Mouse (Mus musculus) thymus, adult 2 months (tissue): ENCODE data around the gene Brd3. TPM values are rescaled to one million over a fixed set of nuclear protein-coding genes. Genes with fewer than 3 reads are reported as not detected.
A peak's percentile ranks its signal among the peaks of the same experiment; 100 is the strongest.
"Not testable (repeated sequence)": the region's sequence is repeated elsewhere in the genome, so short reads cannot be mapped to it uniquely, and the experiment has no call there.

Source experiments
- DNase-seq: peaks from one replicate; pipeline ENCODE4 v3.0.0; 2021
- H3K27ac ChIP-seq: fragments of 200-500 bp; 2 replicates; pipeline ENCODE4 v1.5.1; 2012; ENCODE audit warnings: low read length, control low read depth; ENCODE audit not compliant: control insufficient read depth, insufficient read depth
- H3K27me3 ChIP-seq: fragments of 200-500 bp; 2 replicates; pipeline ENCODE4 v1.6.1; 2012; ENCODE audit warnings: mild to moderate bottlenecking, low read length, moderate library complexity, mixed read lengths; ENCODE audit not compliant: control insufficient read depth, insufficient read depth
- H3K36me3 ChIP-seq: fragments of 200-500 bp; 2 replicates; pipeline ENCODE4 v1.6.1; 2012; ENCODE audit warnings: mild to moderate bottlenecking, low read length, moderate library complexity; ENCODE audit not compliant: control insufficient read depth, insufficient read depth
- H3K4me1 ChIP-seq: fragments of 200-500 bp; replicated peaks from 2 replicates; pipeline ENCODE4 v1.6.1; 2012; ENCODE audit warnings: low read length; ENCODE audit not compliant: control insufficient read depth, insufficient read depth
- H3K4me3 ChIP-seq: fragments of 200-500 bp; 2 replicates; pipeline ENCODE4 v1.5.1; 2012; ENCODE audit warnings: mild to moderate bottlenecking, low read length, control low read depth, moderate library complexity; ENCODE audit not compliant: control insufficient read depth, insufficient read depth
- CTCF ChIP-seq: fragments of 200-500 bp; IDR thresholded peaks from 2 replicates; pipeline ENCODE4 v1.5.1; 2012; ENCODE audit warnings: mild to moderate bottlenecking, control low read depth, low read length, moderate library complexity, borderline replicate concordance; ENCODE audit not compliant: control insufficient read depth, poor library complexity, insufficient read depth; ENCODE audit errors: extremely low read depth
- POLR2A ChIP-seq: fragments of 200-500 bp; IDR thresholded peaks from 2 replicates; pipeline ENCODE4 v1.6.1; 2012; ENCODE audit warnings: mild to moderate bottlenecking, low read length, control low read depth, moderate library complexity; ENCODE audit not compliant: control insufficient read depth, poor library complexity, insufficient read depth; ENCODE audit errors: extremely low read depth
- WGBS: fragments of 180-500 bp; shearing (Covaris S2); methylation state at CpG from one replicate; pipeline ENCODE4 v1.1.7; 2018; 5-methylcytosine and 5-hydroxymethylcytosine counted together
- polyA plus RNA-seq: library from polyadenylated mRNA; depleted of rRNA; stranded (reverse); fragments of >200 nt; gene quantifications from 2 replicates; pipeline ENCODE4 v1.2.3, GENCODE M21; 2012

The Brd3 gene
- polyA plus RNA-seq, 1 experiment, result 53.5 TPM

DNA sequence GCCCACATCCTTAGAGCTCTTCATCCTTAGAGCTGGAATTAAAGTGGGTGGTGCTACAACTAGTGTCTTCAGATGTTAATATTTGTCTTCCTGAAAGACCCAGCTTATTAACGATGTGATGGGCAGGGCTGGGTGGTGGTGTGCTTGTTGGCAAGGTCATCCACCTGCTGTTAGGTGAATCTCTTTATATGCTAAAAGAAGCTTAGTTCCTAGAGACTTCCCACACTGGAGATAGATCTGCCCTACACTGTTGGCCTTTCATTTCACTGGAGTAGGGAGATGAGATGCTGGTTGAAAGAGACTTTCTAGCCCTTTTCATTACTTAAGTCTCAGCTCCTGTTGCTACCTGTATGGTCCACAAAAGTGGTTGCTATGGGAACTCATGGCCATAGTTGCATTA lies 8.8 kb upstream of the Brd3 start:
- H3K27me3 ChIP-seq, result no peaks in the 10 kb centered on the region
- no peak for TF ChIP-seq POLR2A
- no peak for TF ChIP-seq CTCF
- peaks cover 19% of the 10 kb centered on the region for H3K36me3 ChIP-seq
- no peak overlapping the region for H3K27ac ChIP-seq
- no peak overlapping the region for H3K4me3 ChIP-seq
- 9% methylated on average over 1 of the region's 1 CpGs for WGBS
- peaks cover 16% of the 10 kb centered on the region for H3K4me1 ChIP-seq
- DNase-seq, result no peak

DNA sequence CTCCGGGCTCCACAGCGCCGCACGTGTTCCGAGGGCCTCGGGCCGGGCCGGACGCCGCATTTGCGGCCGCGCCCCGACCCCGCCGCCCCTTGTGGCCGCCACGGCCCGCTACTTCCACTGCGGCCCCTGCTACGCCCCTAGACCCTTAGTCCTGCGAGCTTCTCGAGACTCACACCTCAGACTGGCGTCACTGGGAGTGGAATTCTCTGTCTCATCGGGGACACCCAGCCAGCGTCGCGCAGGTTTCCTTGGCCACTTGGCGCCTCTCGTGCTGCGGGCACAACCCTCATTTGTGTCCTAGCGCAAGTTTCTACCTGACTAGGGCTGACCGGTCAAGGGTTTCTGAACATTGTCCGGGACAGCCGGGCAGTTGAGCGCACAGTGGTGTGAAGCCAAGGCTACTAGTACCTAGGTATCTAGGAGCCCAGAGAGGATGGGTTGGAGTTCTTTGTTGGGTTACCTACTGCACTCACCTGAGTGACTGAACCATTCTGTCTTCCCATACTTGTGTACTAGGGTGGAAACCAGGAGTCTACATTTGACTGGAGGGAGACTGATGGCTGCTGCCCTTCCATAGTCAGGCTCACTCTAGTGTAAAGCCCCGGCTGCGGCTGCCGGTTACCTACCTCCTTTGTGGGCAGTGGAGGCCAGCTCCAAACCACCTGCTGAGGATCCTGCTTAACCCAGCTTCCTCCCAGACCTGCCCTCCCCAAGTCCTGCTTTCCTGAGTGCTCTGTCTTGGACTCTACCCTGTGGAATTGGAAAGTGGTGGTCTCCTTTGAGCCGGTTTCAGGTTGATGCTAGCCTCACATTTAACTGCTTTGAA lies 8.1 kb upstream of the Brd3 start:
- 1% methylated on average over 40 of the region's 40 CpGs for WGBS
- Histone ChIP-seq H3K27ac (no peak overlapping the region), H3K4me3 (peak overlapping the region; percentile 91)

GRCm38 (mm10) chr2:27514639-27515328 lies 7.3 kb upstream of the Brd3 start, which contains the start of gene Wdr5:
Gene Wdr5, plus strand, starts transcription at chr2:27515157.
- under 1% methylated on average over 57 of the region's 57 CpGs for WGBS
- DNase-seq, result peak; percentile 98
- TF ChIP-seq POLR2A, result peak; percentile 45; the same call in 1 of the 2 replicates
- no peak for TF ChIP-seq CTCF
- H3K4me3 ChIP-seq, result peak within 1 kb of the TSS; percentile 91
- no peaks in the 10 kb centered on the region for H3K27me3 ChIP-seq
- peaks cover 16% of the 10 kb centered on the region for H3K4me1 ChIP-seq
- H3K27ac ChIP-seq, result peak within 1 kb of the TSS; percentile 73
- peaks cover 6% of the 10 kb centered on the region; the same call in 1 of the 2 replicates for H3K36me3 ChIP-seq

More for the DNA sequence above, 8.1 kb upstream of the Brd3 start:
- peak; percentile 6 for DNase-seq
- no peak for TF ChIP-seq POLR2A
- no peaks in the 10 kb centered on the region for H3K27me3 ChIP-seq
- peaks cover 16% of the 10 kb centered on the region for H3K4me1 ChIP-seq
- peaks cover 12% of the 10 kb centered on the region for H3K36me3 ChIP-seq

- H3K27me3 ChIP-seq, result no peaks in the 10 kb centered on the region
Observed at GRCm38 (mm10) chr2:27513861-27514260, 6.4 kb upstream of the Brd3 start.

GRCm38 (mm10) chr2:27512909-27513308 lies 5.4 kb upstream of the Brd3 start:
- no peaks in the 10 kb centered on the region for H3K27me3 ChIP-seq
- H3K4me1 ChIP-seq, result peaks cover 16% of the 10 kb centered on the region
- 82% methylated on average over 3 of the region's 3 CpGs for WGBS
- H3K4me3 ChIP-seq, result no peak overlapping the region
- no peak for DNase-seq
- no peaks in the 10 kb centered on the region for H3K36me3 ChIP-seq
- no peak for TF ChIP-seq POLR2A
- no peak for TF ChIP-seq CTCF
- H3K27ac ChIP-seq, result no peak overlapping the region

More at GRCm38 (mm10) chr2:27513861-27514260, 6.4 kb upstream of the Brd3 start:
- WGBS, result 70% methylated on average over 5 of the region's 5 CpGs
- H3K4me1 ChIP-seq, result peaks cover 16% of the 10 kb centered on the region
- TF ChIP-seq POLR2A (no peak), CTCF (no peak)
- H3K27ac ChIP-seq, result no peak overlapping the region
- DNase-seq, result no peak
- no peaks in the 10 kb centered on the region for H3K36me3 ChIP-seq
- no peak overlapping the region for H3K4me3 ChIP-seq

DNA sequence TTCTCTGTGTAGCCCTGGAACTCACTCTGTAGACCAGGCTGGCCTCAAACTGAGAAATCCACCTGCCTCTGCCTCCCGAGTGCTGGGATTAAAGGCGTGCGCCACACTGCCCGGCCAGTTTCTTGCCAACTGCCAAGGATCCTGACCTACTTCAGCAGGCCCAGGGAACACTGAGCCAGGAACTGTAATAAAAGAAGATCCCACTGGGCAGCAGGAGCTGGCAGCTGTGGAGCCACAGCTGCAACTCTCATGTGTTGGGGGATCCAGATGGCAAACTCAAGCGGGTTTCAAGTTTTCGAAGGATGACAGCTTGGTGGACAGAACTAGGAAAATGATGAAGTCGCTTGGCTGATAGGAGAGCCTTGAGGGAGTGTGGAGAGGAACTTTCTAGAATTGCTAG lies 3.2 kb upstream of the Brd3 start:
- H3K4me3 ChIP-seq, result no peak overlapping the region
- peaks cover 10% of the 10 kb centered on the region for H3K4me1 ChIP-seq
- H3K36me3 ChIP-seq, result no peaks in the 10 kb centered on the region
- TF ChIP-seq POLR2A, result no peak
- TF ChIP-seq CTCF, result no peak
- no peak overlapping the region for H3K27ac ChIP-seq
- DNase-seq, result no peak
- H3K27me3 ChIP-seq, result no peaks in the 10 kb centered on the region
- whole genome bisulfite sequencing, result 95% methylated on average over 7 of the region's 7 CpGs

DNA sequence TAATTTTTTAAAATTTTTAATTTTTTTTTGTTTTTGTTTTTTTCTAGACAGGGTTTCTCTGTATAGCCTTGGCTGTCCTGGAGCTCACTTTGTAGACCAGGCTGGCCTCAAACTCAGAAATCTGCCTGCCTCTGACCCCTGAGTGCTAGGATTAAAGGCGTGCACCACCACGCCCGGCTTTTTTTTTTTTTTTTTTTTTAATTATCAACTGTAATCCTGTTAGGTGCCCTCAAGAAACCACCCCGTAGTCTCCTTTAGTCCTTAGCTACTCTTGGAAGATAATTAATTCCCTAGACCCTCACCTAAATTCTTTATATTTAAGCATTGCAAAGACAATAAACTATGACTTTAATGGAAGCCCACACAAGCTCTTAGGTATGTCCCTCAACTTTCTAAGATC lies 804 bp downstream of the Brd3 start:
- H3K4me3 ChIP-seq, H3K4me1 ChIP-seq, H3K27ac ChIP-seq, DNase-seq, H3K36me3 ChIP-seq, H3K27me3 ChIP-seq: not testable (repeated sequence)
- 93% methylated on average over 4 of the region's 4 CpGs for WGBS
